Mouse (Mus musculus): ENCODE measurements around the gene Pyroxd1. TPM values are rescaled to one million over a fixed set of nuclear protein-coding genes. Genes with fewer than 3 reads are reported as not detected.

Gene Pyroxd1
- total RNA-seq, 1 experiment from 2014 or later = 30.7 TPM

Other genes with a start within 250 kb of the Pyroxd1 start
- gene Slco1a6, start 137.1 kb upstream of the Pyroxd1 start, total RNA-seq (2017) = not detected in 3 replicates
- gene Iapp, start 47.2 kb upstream of the Pyroxd1 start, total RNA-seq (2017) = not detected in 3 replicates
- gene Slco1a5, start 22.7 kb upstream of the Pyroxd1 start, total RNA-seq (2017) = not detected in 3 replicates
- gene Recql, start 41.4 kb downstream of the Pyroxd1 start, total RNA-seq (2017) = 52.8 to 60.8 TPM (median 54.6 TPM) in 3 replicates
- gene Golt1b, start 41.6 kb downstream of the Pyroxd1 start, total RNA-seq (2017) = 18.7 to 31.3 TPM (median 30.3 TPM) in 3 replicates
- 0.58 TPM in 1 of 3 replicates, not detected in the others for gene Spx, start 67.8 kb downstream of the Pyroxd1 start, total RNA-seq (2017)
- not detected in 3 replicates for gene Gys2, start 127.5 kb downstream of the Pyroxd1 start, total RNA-seq (2017)
- 3.5 to 10.0 TPM (median 5.1 TPM) in 3 replicates for gene Ldhb, start 162.3 kb downstream of the Pyroxd1 start, total RNA-seq (2017)
- gene Kcnj8, start 226.0 kb downstream of the Pyroxd1 start, total RNA-seq (2017) = 19.0 to 39.8 TPM (median 23.1 TPM) in 3 replicates